Mouse (Mus musculus): ENCODE measurements around the gene Mptx2.
"Not testable (repeated sequence)": the region's sequence is repeated elsewhere in the genome, so short reads cannot be mapped to it uniquely, and the experiment has no call there.

The Mptx2 gene

GRCm38 (mm10) chr1:173277677-173278076 is at the start of gene Mptx2:
Gene Mptx2 (minus strand): TSS chr1:173277777.
- DNase-seq (ENCODE audit: low spot score in 2 of 2): no peak

DNA sequence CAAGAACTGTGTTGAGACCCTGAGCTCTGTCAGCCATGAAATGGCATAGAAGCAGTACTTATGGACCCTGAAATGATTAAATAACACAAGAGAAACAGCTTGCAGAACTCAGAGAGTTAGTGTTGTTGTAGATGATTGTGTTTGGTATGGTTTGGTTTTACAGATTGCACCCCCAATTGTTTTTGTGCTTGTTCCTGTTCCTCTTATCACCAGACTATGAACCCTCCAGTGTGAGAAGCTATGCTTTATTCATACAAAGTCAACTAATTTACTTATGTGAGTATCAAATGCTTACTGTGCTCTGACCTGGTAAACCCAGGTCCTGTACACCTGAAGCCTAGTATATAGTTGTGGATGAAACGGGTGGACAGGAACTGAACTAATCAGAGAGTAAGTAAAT is 49.0 kb upstream of the Mptx2 start:
- DNase-seq (ENCODE audit: low spot score in 2 of 2): no peak

GRCm38 (mm10) chr1:173325395-173325794 is 47.8 kb upstream of the Mptx2 start:
- no peak for DNase-seq (ENCODE audit: low spot score in 2 of 2)

- DNase-seq (ENCODE audit: low spot score in 2 of 2): no peak
These were observed 47.4 kb upstream of the Mptx2 start for GRCm38 (mm10) chr1:173324961-173325360.

GRCm38 (mm10) chr1:173323839-173324585 is 46.4 kb upstream of the Mptx2 start:
- peak in 1 of 2 experiments; percentile 10 for DNase-seq (ENCODE audit: low spot score in 2 of 2)

DNA sequence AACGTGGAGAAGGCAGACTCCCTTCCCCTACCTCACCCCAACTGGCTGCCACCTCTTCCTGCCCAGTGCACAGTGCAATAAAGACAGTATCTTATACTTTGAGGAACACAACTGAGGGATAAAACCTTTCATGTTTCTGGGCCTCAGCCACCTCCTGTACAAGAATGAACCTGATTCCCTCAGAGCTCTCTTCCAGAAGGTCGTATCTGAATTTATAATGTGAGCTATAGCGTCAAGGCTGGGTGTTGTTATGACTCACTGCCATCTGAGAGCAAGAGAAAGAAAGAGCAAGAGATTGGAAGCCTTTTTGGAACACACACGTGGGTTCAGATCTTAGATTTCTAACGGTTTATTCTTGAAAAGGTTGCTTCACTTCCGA is 44.7 kb upstream of the Mptx2 start:
- DNase-seq (ENCODE audit: low spot score in 2 of 2): no peak

- no peak for DNase-seq (ENCODE audit: low spot score in 2 of 2)
These were observed 44.1 kb upstream of the Mptx2 start for GRCm38 (mm10) chr1:173321593-173322248.

GRCm38 (mm10) chr1:173317925-173318477 is 40.4 kb upstream of the Mptx2 start:
- DNase-seq (ENCODE audit: low spot score in 2 of 2): no peak

DNA sequence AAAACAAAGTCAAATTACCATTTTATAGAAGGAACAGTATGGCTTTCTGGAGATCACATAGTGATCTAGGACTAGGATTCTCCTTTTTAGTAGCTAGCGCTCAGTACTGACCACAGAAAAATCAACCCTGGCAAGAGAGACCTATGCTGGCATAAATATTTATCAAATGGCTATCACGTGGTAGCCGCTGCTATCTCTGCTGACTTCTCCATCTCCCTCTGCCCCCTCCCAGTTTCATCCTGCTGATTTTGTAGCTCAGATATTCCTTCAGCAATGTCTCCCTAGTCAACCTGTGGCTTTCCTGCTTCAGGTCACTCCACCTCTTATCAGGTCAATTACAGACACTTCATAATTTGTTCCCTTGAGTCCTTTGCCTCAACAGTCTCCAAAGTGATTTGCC is 38.1 kb upstream of the Mptx2 start:
- no peak for DNase-seq (ENCODE audit: low spot score in 2 of 2)

DNA sequence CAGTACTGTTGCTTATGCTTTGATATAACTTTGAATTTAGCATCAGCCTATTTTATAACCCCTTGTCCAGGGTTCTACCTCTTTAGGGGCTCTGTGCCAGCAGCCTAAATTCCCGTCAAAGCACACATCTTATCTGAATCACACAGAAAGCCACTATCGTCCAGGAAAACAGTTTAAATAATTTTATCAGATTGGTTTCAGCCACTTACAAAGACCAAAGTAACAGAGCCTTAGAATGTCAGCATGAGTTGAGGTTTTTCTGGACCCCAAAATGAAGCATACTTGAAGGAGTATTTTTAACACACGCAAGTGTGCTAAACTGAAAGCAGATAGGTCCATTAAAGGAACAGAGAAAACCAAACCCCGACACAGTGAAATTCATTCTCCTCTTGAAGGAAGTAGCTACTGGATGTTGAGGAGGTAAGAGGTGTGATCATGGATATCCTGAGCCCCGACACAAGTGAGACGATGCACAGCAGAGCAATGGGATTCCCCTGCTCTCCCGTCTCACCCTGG is 36.0 kb upstream of the Mptx2 start:
- DNase-seq (ENCODE audit: low spot score in 2 of 2): not testable (repeated sequence)

DNA sequence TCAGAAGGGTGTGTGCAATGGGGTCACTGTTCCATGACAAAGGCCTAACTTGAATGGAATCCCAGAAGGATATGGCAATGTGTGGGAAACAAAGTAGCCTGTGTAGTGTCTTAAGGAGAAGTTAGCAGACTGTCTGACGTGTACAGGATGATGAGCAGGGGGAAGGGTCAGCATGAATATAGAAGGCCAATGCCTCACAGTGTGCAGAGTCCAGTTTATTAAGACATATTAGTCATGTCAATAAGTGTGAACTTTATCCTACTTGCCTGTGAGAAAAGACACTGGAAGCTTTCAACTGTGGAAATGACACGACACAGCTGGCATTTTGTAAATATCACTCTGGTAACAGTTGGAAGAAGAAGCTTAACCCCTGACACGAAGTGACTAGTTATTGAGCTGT is 25.2 kb upstream of the Mptx2 start:
- not testable (repeated sequence) for DNase-seq (ENCODE audit: low spot score in 2 of 2)

DNA sequence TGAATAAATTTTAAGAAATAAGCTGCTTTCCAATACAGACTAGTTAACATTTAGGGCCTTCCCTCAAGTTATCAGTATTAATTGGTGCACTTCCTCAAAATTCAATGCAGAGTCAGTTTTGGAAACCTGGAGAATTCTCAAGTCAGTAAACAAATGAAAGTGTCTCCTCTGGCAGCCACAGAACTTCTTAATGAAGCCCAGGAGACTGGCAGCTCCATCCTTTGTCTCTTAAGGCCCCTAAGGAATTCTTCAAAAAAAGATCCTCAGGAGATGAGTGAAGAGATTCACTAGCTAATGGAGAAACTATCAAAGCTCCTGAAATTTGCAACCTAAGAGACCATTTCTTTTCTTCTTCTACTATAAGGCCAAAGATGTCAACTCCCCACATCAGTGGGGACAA is 11.9 kb downstream of the Mptx2 start, which contains the start of gene Olfr418:
Gene Olfr418, plus strand, starts transcription at position 301 of the 400 bp plus-strand sequence.
- DNase-seq (ENCODE audit: low spot score in 2 of 2): no peak

DNA sequence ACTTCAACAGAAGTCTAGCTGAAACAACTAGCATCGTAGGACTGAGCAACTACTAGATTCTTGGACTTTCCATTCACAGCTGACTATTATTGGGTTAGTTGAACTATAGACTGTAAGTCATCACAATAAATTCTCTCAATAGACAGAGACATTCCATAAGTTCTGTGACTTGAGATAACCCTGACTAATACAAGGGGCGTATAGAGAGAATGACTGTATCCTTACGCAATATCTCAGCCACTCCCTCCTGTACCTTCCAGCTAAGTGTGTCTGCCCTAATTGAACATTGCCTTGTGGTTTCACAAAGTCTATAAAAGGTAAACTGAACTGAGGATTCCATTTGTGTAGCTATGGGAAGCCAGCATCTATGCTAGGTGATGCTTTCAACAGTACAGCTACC is 27.7 kb downstream of the Mptx2 start:
- DNase-seq (ENCODE audit: low spot score in 2 of 2): no peak

GRCm38 (mm10) chr1:173237004-173237403 is 40.6 kb downstream of the Mptx2 start:
- not testable (repeated sequence) for DNase-seq (ENCODE audit: low spot score in 2 of 2)

- no peak for DNase-seq (ENCODE audit: low spot score in 2 of 2)
These were observed 50.5 kb downstream of the Mptx2 start, which contains the start of gene Fcer1a for GRCm38 (mm10) chr1:173227081-173227480. Gene Fcer1a (minus strand): TSS chr1:173227214.
